Mouse (Mus musculus) CH12.LX (cell line): ENCODE measurements around the gene Fam171a1. TPM values are rescaled to one million over a fixed set of nuclear protein-coding genes. Genes with fewer than 3 reads are reported as not detected.

ENCODE experiments used
- DNase-seq: peaks from one replicate; pipeline ENCODE4 v3.0.0-alpha.2; 2013; ENCODE audit errors: extremely low read depth
- H3K27ac ChIP-seq: 2 replicates; pipeline ENCODE4 v1.5.1; 2012; ENCODE audit warnings: low read depth, mild to moderate bottlenecking, control low read depth, moderate library complexity; ENCODE audit not compliant: insufficient read depth
- H3K27me3 ChIP-seq: replicated peaks from 2 replicates; pipeline ENCODE3; 2012; ENCODE audit warnings: inconsistent platforms
- H3K36me3 ChIP-seq, 2 experiments: replicated peaks in 1 of 2; 2 replicates each; pipeline versions ENCODE3 to v1.6.1; 2012; ENCODE audit warnings: inconsistent platforms in 1 of 2, low read length in 1 of 2, mild to moderate bottlenecking in 1 of 2, mixed read lengths in 1 of 2, moderate library complexity in 1 of 2; ENCODE audit not compliant: control insufficient read depth in 1 of 2, insufficient read depth in 1 of 2
- H3K4me1 ChIP-seq, 2 experiments: 2 replicates each; pipeline ENCODE4 v1.6.1; 2012; ENCODE audit warnings: inconsistent platforms in 1 of 2, moderate library complexity in 1 of 2; ENCODE audit not compliant: insufficient read depth in 2 of 2, control insufficient read depth in 1 of 2
- H3K4me2 ChIP-seq: 2 replicates; pipeline ENCODE4 v1.6.1; 2012; ENCODE audit warnings: low read depth, mild to moderate bottlenecking, control low read depth; ENCODE audit not compliant: poor library complexity, insufficient read depth, severe bottlenecking
- H3K4me3 ChIP-seq, 3 experiments: fragments of 150-350 bp in 1 of 3; sonication (generic) in 1 of 3; replicated peaks in 1 of 3; 2 replicates each; pipeline versions ENCODE3 to v1.5.1; 2011 to 2012; ENCODE audit warnings: low read depth in 2 of 3, low read length in 2 of 3, mild to moderate bottlenecking in 2 of 3, moderate library complexity in 2 of 3, control low read depth in 1 of 3, improper control_type of control experiment in 1 of 3, inconsistent platforms in 1 of 3, mixed read lengths in 1 of 3; ENCODE audit not compliant: poor library complexity in 1 of 3
- H3K79me2 ChIP-seq: replicated peaks from 2 replicates; pipeline ENCODE4 v1.6.1; 2012; ENCODE audit warnings: mild to moderate bottlenecking, moderate library complexity; ENCODE audit not compliant: control insufficient read depth, poor library complexity, insufficient read depth, severe bottlenecking; ENCODE audit errors: extremely low read depth
- H3K9ac ChIP-seq: 2 replicates; pipeline ENCODE4 v1.6.1; 2012; ENCODE audit warnings: low read depth, mild to moderate bottlenecking, control low read depth, moderate library complexity; ENCODE audit not compliant: insufficient read depth
- H3K9me3 ChIP-seq: replicated peaks from 2 replicates; pipeline ENCODE3; 2012; ENCODE audit warnings: low read length, inconsistent platforms, mixed read lengths
- CHD1 ChIP-seq: IDR thresholded peaks from 2 replicates; pipeline ENCODE4 v1.6.1; 2012; ENCODE audit warnings: low read depth, low read length, improper control_type of control experiment, inconsistent platforms
- CTCF ChIP-seq, 2 experiments: IDR thresholded peaks in 1 of 2; conservative IDR thresholded peaks in 1 of 2; 2 replicates each; pipeline ENCODE4 v1.5.1; 2011 to 2012; ENCODE audit warnings: low read depth in 2 of 2, low read length in 2 of 2, improper control_type of control experiment in 1 of 2, inconsistent platforms in 1 of 2, mild to moderate bottlenecking in 1 of 2, moderate library complexity in 1 of 2
- E2F4 ChIP-seq: IDR thresholded peaks from 2 replicates; pipeline ENCODE4 v1.6.1; 2011; ENCODE audit warnings: low read depth, low read length, improper control_type of control experiment; ENCODE audit not compliant: insufficient replicate concordance
- EP300 ChIP-seq: IDR thresholded peaks from 2 replicates; pipeline ENCODE4 v1.6.1; 2011; ENCODE audit warnings: low read length, improper control_type of control experiment
- GABPA ChIP-seq: IDR thresholded peaks from 2 replicates; pipeline ENCODE4 v1.6.1; 2012; ENCODE audit warnings: low read depth, low read length, improper control_type of control experiment, inconsistent platforms; ENCODE audit not compliant: insufficient replicate concordance
- HCFC1 ChIP-seq: IDR thresholded peaks from 2 replicates; pipeline ENCODE4 v1.6.1; 2012; ENCODE audit warnings: low read depth, mild to moderate bottlenecking, inconsistent platforms, low read length, improper control_type of control experiment
- IRF4 ChIP-seq: IDR thresholded peaks from 2 replicates; pipeline ENCODE4 v1.6.1; 2014; ENCODE audit warnings: low read depth, mild to moderate bottlenecking, inconsistent platforms, low read length, improper control_type of control experiment
- JUND ChIP-seq: conservative IDR thresholded peaks from 2 replicates; pipeline ENCODE4 v1.6.1; 2011; ENCODE audit warnings: low read depth, low read length, improper control_type of control experiment
- KAT2A ChIP-seq: IDR thresholded peaks from 2 replicates; pipeline ENCODE4 v1.6.1; 2012; ENCODE audit warnings: low read length, improper control_type of control experiment, inconsistent platforms; ENCODE audit not compliant: insufficient replicate concordance
- MAFK ChIP-seq: IDR thresholded peaks from 2 replicates; pipeline ENCODE4 v1.6.1; 2011; ENCODE audit warnings: low read length, improper control_type of control experiment; ENCODE audit not compliant: insufficient replicate concordance
- MAX ChIP-seq: IDR thresholded peaks from 2 replicates; pipeline ENCODE4 v1.6.1; 2011; ENCODE audit warnings: low read length, improper control_type of control experiment
- MEF2A ChIP-seq: IDR thresholded peaks from 2 replicates; pipeline ENCODE4 v1.6.1; 2014; ENCODE audit warnings: low read depth, mild to moderate bottlenecking, inconsistent platforms, low read length, improper control_type of control experiment, borderline replicate concordance
- NELFE ChIP-seq: IDR thresholded peaks from 2 replicates; pipeline ENCODE4 v1.6.1; 2011; ENCODE audit warnings: low read depth, low read length, improper control_type of control experiment
- NRF1 ChIP-seq: IDR thresholded peaks from 2 replicates; pipeline ENCODE4 v1.6.1; 2014; ENCODE audit warnings: low read depth, mild to moderate bottlenecking, inconsistent platforms, low read length, improper control_type of control experiment, moderate library complexity
- POLR2AphosphoS2 ChIP-seq: IDR thresholded peaks from 2 replicates; pipeline ENCODE4 v1.6.1; 2011; ENCODE audit warnings: low read depth, low read length, improper control_type of control experiment
- RCOR1 ChIP-seq: conservative IDR thresholded peaks from 2 replicates; pipeline ENCODE4 v1.6.1; 2012; ENCODE audit warnings: low read depth, mild to moderate bottlenecking, inconsistent platforms, low read length, improper control_type of control experiment
- SIN3A ChIP-seq: IDR thresholded peaks from 2 replicates; pipeline ENCODE4 v1.6.1; 2012; ENCODE audit warnings: low read length, improper control_type of control experiment, inconsistent platforms
- TBP ChIP-seq: conservative IDR thresholded peaks from 2 replicates; pipeline ENCODE4 v1.6.1; 2011; ENCODE audit warnings: low read depth, low read length, improper control_type of control experiment
- TCF12 ChIP-seq: IDR thresholded peaks from 2 replicates; pipeline ENCODE4 v1.6.1; 2014; ENCODE audit warnings: low read depth, mild to moderate bottlenecking, inconsistent platforms, low read length, improper control_type of control experiment
- UBTF ChIP-seq: IDR thresholded peaks from 2 replicates; pipeline ENCODE4 v1.6.1; 2012; ENCODE audit warnings: low read depth, mild to moderate bottlenecking, inconsistent platforms, low read length, improper control_type of control experiment, moderate library complexity
- ZMIZ1 ChIP-seq: IDR thresholded peaks from 2 replicates; pipeline ENCODE4 v1.6.1; 2012; ENCODE audit warnings: low read depth, mild to moderate bottlenecking, inconsistent platforms, low read length, improper control_type of control experiment
- dilution Hi-C: fragments of 300-500 bp; cut with MboI; formaldehyde crosslinking; loops from 2 replicates; pipeline ENCODE4 v1.14.3; 2020; ENCODE audit warnings: low sequenced_read_pairs; ENCODE audit not compliant: extremely low pct_unique_long_range_greater_than_20kb, extremely low pct_ligation_motif_present
- in situ Hi-C: fragments of 300-500 bp; cut with MboI; formaldehyde crosslinking; loops from 3 replicates; pipeline ENCODE4 v1.14.3; 2019; ENCODE audit warnings: low sequenced_read_pairs, low pct_ligation_motif_present, low pct_unique_long_range_greater_than_20kb, mixed read lengths
- polyA plus RNA-seq: library from polyadenylated mRNA; unstranded; fragments of >175 nt; gene quantifications from 2 replicates; pipeline ENCODE4 v1.2.1, GENCODE M21; 2012; ENCODE audit warnings: low read depth; ENCODE audit not compliant: insufficient read length
- total RNA-seq, 2 experiments: library from RNA; depleted of rRNA; stranded (reverse); fragments of 300-350 nt in 1 of 2; fragments of >200 nt in 1 of 2; gene quantifications; 2 replicates each; pipeline ENCODE4 v1.2.3; 2012 to 2014

Gene Fam171a1
- total and polyA plus RNA-seq, 3 experiments = 0.59 to 3.2 (median 1.8) TPM

GRCm38 (mm10) chr2:3200422-3200821 lies 86.4 kb downstream of the Fam171a1 start:
- dilution Hi-C loops = no loop called here
- no peak overlapping the region for H3K4me3 ChIP-seq

DNA sequence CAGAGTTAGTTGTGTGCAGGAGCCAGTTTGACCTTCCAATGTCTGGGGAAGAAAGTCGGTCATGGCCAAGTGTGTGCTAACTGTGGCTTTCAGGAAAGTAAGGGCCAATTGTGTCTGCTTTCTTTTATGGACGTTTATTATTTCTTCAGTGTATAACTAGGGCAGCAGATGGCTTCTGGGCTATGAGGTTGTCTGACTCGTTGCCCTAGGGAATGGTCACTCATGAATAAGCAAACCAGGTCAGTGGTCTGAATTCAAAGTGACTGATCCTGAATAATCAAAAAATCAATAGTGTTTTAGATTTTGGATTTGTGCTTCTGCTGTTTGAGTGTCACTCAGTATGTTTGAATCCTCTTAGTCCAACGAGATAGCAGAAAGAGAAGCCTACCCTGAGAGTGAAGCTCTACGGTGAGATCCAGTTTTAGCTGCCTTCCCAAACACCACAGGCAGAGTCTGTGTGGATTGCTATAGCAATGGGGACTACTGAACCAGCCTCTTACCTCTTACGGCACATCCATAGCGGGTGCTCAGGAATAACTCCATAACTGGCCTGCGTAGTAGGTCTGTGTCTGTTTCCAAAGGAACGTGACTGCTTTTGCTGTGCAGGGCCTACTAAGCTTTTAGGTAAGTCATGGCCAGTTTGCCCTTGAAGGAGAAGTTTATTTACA lies 93.1 kb downstream of the Fam171a1 start:
- H3K4me2 ChIP-seq = no peak overlapping the region
- no peak overlapping the region for H3K9ac ChIP-seq
- H3K4me3 ChIP-seq = no peak overlapping the region
- no peaks in the 10 kb centered on the region for H3K79me2 ChIP-seq
- no peak overlapping the region for H3K27ac ChIP-seq
- H3K27me3 ChIP-seq = no peaks in the 10 kb centered on the region
- TF ChIP-seq UBTF (no peak), GABPA (no peak), ZMIZ1 (no peak), EP300 (no peak), IRF4 (no peak), NELFE (no peak), CTCF (conservative IDR thresholded peaks at IDR 0.05 in 1 of 2, IDR thresholded peaks at IDR 0.05 in 1 of 2; ENCODE audit: low read depth in 2 of 2, low read length in 2 of 2) (no peak)
- H3K4me1 ChIP-seq = no peaks in the 10 kb centered on the region
- in situ Hi-C loops (no loop called here), dilution Hi-C loops (no loop called here)
- no peaks in the 10 kb centered on the region for H3K36me3 ChIP-seq
- DNase-seq = no peak
- H3K9me3 ChIP-seq = no peaks in the 10 kb centered on the region

More at GRCm38 (mm10) chr2:3200422-3200821, 86.4 kb downstream of the Fam171a1 start:
- no peak overlapping the region for H3K9ac ChIP-seq
- TF ChIP-seq MAX (no peak), TCF12 (no peak), POLR2AphosphoS2 (no peak), MAFK (no peak), E2F4 (no peak), NRF1 (no peak), MEF2A (no peak), HCFC1 (no peak), ZMIZ1 (no peak), KAT2A (no peak), JUND (no peak), SIN3A (no peak), RCOR1 (no peak), CHD1 (no peak), TBP (no peak)
- DNase-seq = no peak
- no peaks in the 10 kb centered on the region for H3K9me3 ChIP-seq
- no peaks in the 10 kb centered on the region for H3K79me2 ChIP-seq
- H3K36me3 ChIP-seq = no peaks in the 10 kb centered on the region
- H3K27ac ChIP-seq = no peak overlapping the region
- no peaks in the 10 kb centered on the region for H3K4me1 ChIP-seq
- in situ Hi-C loops = no loop called here
- no peaks in the 10 kb centered on the region for H3K27me3 ChIP-seq
- no peak overlapping the region for H3K4me2 ChIP-seq
